Mouse (Mus musculus): ENCODE data around the gene Magt1. TPM values are rescaled to one million over a fixed set of nuclear protein-coding genes. Genes with fewer than 3 reads are reported as not detected.
"Not testable (repeated sequence)": the region's sequence is repeated elsewhere in the genome, so short reads cannot be mapped to it uniquely, and the experiment has no call there.

The Magt1 gene
- polyA plus RNA-seq, 1 experiment = 9.1 TPM

DNA sequence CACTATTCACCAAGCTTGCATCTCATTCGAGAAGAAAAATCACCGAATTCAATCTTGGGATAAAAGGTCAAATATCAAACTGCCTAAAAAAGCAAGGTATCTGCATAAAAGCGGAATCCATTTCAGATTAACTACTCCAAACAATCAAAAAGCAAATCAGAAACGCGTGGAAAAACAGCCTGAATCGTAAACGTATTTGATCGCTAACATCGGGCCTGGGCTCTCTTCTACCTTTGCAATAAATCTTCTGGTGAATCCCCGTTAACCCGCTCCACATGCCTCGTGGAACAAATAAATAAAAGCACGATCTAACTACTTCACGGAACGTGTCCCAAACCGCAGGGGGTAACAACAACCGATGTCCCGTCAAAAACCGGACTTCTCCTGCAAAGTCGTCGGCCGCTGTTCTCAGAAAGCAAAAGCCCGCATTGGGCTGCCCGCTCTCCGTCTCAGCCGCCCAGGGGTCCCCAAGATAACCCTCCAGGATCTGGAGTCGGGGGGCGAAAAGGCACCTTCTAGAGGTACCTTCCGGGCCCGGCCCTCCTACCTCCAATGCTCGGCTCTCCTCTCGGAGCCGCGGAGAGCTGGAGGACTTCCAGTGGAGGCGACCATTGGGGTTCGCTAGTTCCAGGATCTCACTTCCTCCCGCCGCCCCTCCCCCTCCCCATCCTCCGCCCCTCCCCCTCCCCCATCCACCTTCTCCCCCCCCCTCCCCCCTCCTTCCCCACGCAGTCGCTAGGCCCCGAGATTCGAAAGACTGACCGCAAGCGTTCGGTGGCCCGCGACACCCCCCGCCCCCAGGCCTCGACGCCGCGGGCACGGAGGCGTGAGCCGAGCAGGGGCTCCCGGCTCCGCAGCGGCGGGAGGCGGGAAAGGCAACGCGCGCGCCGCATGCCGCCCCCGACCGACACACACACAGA, 83.5 kb downstream of the Magt1 start:
- no peak for TF ChIP-seq CTCF (IDR thresholded peaks at IDR 0.05; ENCODE audit: extremely low read depth, insufficient read depth, low read length)
- no peak for TF ChIP-seq POLR2A (IDR thresholded peaks at IDR 0.05; ENCODE audit: extremely low read depth, insufficient read depth, low read length)
- H3K4me1 ChIP-seq (ENCODE audit: control insufficient read depth, insufficient read depth, low read length) = peaks cover 7% of the 10 kb centered on the region
- H3K4me3 ChIP-seq (ENCODE audit: insufficient read depth, low read length) = peak overlapping the region; percentile 90
- H3K27ac ChIP-seq (ENCODE audit: insufficient read depth, low read length) = peak overlapping the region; percentile 99

DNA sequence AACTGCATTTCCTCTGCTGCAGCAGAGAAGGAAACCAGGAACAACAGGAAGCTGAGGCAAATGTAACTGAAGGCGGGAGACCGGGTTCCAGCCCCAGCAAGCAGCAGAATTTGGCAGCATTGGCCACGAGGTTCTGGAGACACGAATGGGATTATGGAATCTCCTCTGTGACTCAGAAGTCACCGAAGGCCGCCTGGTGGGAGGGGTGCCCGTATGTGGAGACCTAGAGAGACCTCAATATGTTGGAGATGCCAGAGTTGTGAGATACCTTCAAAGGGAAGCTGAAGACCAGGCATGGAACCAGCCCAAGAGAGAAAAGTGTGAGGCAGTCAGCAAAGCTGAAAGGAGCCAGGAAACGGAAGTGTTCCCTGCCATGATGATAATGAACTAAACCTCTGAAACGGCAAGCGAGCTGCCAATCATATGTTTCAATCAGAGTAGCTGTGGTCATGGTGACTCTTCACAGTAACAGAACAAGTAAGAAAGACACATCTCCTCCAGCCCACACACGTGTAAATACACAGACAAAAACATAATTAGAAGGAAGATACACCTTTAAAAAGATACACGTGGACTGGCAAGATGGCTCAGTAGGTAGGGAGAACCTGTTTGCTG, 85.5 kb downstream of the Magt1 start:
- TF ChIP-seq CTCF (IDR thresholded peaks at IDR 0.05; ENCODE audit: extremely low read depth, insufficient read depth, low read length) (no peak), POLR2A (IDR thresholded peaks at IDR 0.05; ENCODE audit: extremely low read depth, insufficient read depth, low read length) (no peak)
- Histone ChIP-seq H3K4me3 (ENCODE audit: insufficient read depth, low read length) (peak overlapping the region; percentile 10; the same call in 1 of the 2 replicates), H3K27ac (ENCODE audit: insufficient read depth, low read length) (no peak overlapping the region; the same call in 1 of the 2 replicates), H3K4me1 (ENCODE audit: control insufficient read depth, insufficient read depth, low read length) (peaks cover 7% of the 10 kb centered on the region)

DNA sequence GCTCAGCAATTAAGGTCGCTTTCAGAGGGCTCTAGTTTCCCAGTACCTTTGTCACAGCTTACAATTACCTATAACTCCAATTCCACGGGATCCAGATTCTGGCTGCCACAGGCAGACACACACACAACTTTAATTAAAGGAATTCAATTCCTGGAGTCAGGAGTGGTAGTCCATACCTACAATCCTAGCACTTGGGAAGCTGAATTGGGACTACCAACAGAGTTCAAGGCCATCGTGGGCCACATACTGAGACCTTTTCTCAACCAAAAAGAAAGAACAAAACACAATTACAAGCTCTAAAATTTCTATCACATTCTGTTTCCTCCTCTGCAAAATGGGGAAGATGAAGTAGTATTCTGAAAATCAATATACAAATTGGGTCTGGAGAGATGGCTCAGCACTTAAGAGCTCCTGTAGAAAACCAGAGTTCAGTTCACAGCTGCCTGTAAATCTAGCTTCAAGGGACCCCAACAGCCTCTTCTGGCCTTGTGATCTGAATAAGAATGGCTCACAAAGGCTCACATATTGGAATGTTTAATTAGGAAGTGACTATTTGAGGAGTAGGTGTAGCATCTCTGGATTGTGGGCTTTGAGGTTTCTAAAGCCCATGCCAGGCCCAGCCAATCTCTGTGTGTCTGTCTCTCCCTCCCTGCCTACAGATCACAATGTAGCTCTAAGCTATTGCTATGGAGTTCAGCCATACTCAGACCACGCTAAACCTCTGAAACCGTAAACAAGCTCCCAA, 87.2 kb downstream of the Magt1 start:
- Histone ChIP-seq H3K27ac (ENCODE audit: insufficient read depth, low read length) (no peak overlapping the region), H3K4me1 (ENCODE audit: control insufficient read depth, insufficient read depth, low read length) (peaks cover 7% of the 10 kb centered on the region), H3K4me3 (ENCODE audit: insufficient read depth, low read length) (no peak overlapping the region)
- no peak for TF ChIP-seq CTCF (IDR thresholded peaks at IDR 0.05; ENCODE audit: extremely low read depth, insufficient read depth, low read length)

DNA sequence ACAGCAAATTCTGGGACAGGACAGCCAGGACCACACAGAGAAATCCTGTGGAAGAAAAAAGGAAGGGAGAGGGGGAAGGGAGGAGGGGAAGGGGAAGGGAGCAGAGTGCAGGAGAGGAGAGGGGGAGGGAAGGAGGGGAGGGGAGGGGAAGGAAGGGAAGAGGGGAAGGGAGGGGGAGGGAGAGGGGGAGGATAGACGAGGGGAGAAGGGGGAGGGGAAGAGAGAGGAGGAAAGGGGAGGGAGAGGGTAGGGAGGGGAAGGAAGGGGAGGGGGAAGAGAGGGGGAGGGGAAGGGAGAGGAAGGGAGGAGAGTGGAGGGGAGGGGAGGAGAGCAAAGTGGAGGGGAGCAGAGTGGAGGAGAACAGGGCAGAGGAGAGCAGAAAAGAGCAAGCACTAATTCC, 87.8 kb downstream of the Magt1 start:
- TF ChIP-seq CTCF (IDR thresholded peaks at IDR 0.05; ENCODE audit: extremely low read depth, insufficient read depth, low read length) = no peak
- no peak for TF ChIP-seq POLR2A (IDR thresholded peaks at IDR 0.05; ENCODE audit: extremely low read depth, insufficient read depth, low read length)
- no peak overlapping the region for H3K27ac ChIP-seq (ENCODE audit: insufficient read depth, low read length)
- no peak overlapping the region for H3K4me3 ChIP-seq (ENCODE audit: insufficient read depth, low read length)
- H3K4me1 ChIP-seq (ENCODE audit: control insufficient read depth, insufficient read depth, low read length) = peaks cover 7% of the 10 kb centered on the region

DNA sequence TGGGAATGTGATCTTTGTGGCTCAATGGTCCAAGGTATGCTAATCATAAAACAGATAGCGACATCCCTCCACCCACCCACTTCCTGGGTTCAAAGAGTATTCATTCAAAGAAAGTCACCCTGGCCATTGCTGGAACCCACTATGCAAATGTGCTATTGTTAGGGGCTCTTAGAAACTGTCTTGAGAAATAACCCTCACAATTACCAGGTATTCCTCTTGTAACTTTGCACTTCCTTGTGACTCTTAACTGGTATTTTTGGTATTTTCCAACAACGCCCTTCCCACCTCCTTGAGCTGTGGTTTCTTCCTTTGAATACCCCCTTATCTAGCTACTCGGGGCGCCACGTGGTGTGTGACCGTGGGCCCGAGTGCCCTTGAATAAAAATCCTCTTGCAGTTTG, 88.7 kb downstream of the Magt1 start:
- not testable (repeated sequence) for H3K4me3 ChIP-seq (ENCODE audit: insufficient read depth, low read length); H3K4me1 ChIP-seq (ENCODE audit: control insufficient read depth, insufficient read depth, low read length); H3K27ac ChIP-seq (ENCODE audit: insufficient read depth, low read length)

DNA sequence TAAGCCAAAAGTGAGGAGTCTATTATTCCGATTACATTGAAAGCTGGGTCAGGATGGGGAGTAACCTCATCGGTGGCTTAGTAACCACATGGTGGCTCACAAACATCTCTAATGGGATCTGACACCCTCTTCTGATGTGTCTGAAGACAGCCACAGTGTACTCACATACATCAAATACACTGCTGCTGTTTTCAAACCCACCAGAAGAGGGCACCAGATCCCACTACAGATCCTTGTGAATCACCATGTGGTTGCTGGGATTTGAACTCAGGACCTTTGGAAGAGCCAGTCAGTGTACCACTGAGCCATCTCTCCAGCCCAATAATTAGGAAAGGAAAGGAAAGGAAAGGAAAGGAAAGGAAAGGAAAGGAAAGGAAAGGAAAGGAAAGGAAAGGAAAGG, 90.3 kb downstream of the Magt1 start:
- no peak overlapping the region for H3K4me3 ChIP-seq (ENCODE audit: insufficient read depth, low read length)
- H3K4me1 ChIP-seq (ENCODE audit: control insufficient read depth, insufficient read depth, low read length) = peaks cover 3% of the 10 kb centered on the region; the same call in 1 of the 2 replicates
- TF ChIP-seq CTCF (IDR thresholded peaks at IDR 0.05; ENCODE audit: extremely low read depth, insufficient read depth, low read length) (peak; percentile 11; the same call in 1 of the 2 replicates), POLR2A (IDR thresholded peaks at IDR 0.05; ENCODE audit: extremely low read depth, insufficient read depth, low read length) (no peak)
- no peak overlapping the region for H3K27ac ChIP-seq (ENCODE audit: insufficient read depth, low read length)

Other genes with a start within 250 kb of the Magt1 start
- 0.31 and 0.45 TPM in 2 replicates for gene Fgf16, start 247.6 kb downstream of the Magt1 start, polyA plus RNA-seq (2012; rRNA removed)
- gene Atrx, start 82.5 kb downstream of the Magt1 start, polyA plus RNA-seq (2012; rRNA removed) = 58.4 and 63.1 TPM in 2 replicates
- gene Cox7b, start 3.8 kb upstream of the Magt1 start, polyA plus RNA-seq (2012; rRNA removed) = 394 and 420 TPM in 2 replicates
- 2.6 and 2.8 TPM in 2 replicates for gene Atp7a, start 15.4 kb upstream of the Magt1 start, polyA plus RNA-seq (2012; rRNA removed)
- 1.2 and 1.3 TPM in 2 replicates for gene Tlr13, start 131.3 kb upstream of the Magt1 start, polyA plus RNA-seq (2012; rRNA removed)
- 468 and 503 TPM in 2 replicates for gene Pgk1, start 175.2 kb upstream of the Magt1 start, polyA plus RNA-seq (2012; rRNA removed)
- gene Taf9b, start 209.3 kb upstream of the Magt1 start, polyA plus RNA-seq (2012; rRNA removed) = 26.6 and 29.2 TPM in 2 replicates
- not detected in 2 replicates for gene Fnd3c2, start 243.5 kb upstream of the Magt1 start, polyA plus RNA-seq (2012; rRNA removed)